Mouse (Mus musculus): ENCODE results near the gene Srgap3.

Gene Srgap3

DNA sequence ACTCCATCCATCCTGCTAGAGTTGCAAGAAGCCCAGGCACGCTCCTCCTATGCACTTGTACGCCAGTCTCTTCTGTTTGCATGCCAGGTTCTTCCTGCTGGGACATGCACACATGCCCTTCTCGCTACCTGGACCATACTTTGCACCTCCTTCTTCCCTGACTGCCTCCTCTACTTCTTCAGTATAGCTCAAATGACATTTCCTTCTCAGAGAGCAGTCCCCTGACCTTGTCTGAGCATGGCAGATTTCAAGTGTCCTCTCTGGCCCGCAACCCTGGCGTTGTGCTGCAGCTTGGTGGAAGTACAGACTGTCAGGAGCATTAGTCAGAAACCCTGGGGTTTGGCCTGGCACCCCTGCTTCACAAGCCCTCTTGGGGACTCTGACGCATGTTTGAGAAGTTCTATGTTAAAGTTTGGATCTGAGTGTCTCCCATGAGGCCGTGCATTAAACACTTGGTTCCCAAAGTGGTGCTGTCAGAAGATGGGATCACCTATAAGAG, 128.6 kb downstream of the Srgap3 start:
- no peak for DNase-seq (ENCODE audit: inconsistent ontology term)

DNA sequence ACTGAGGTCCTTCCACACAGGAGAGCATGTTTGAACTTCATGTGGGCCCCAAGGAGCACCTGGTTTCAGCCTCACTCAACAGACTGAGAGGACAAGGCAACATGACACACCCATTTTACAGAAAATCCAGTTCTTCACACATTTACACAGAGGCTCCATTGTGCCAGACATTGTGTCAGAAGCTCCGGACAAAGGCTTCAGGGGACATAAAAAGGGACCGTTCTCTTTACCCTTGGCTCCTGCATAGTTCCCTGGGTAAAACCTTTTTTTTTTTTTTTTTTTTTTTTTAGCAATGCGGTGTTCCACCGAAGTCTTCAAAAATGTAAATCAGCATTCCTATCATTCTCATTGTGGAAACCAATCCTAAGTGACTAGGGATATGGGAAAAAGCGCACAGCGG, 131.5 kb downstream of the Srgap3 start:
- no peak for DNase-seq (ENCODE audit: inconsistent ontology term)

DNA sequence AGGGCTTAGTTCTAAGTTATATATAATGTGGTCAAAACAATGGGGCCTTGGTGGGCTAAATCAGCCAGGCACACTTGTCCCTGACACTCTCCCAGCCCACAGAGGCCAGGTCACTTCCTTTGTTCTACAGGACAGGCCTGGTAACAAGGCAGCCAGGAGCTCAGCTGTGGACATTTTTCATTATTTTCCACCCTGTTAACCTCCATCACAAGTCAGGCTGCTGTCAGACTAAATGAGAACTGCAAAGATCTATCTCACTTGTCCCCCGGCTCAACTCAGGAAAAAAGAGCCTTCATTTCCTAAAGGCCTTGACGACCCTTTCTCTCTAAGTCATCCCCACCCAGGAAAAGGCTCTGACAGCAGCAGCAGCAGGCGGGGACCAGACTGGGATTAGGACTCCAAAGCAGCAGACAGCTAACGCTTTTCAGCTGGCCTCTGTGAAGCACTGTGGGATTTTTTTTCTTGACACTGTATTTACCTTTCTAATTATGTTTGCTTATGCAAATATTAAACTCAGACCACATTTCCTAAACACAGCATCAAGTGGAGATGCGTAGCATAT, 132.5 kb downstream of the Srgap3 start:
- DNase-seq (ENCODE audit: inconsistent ontology term) = no peak

DNA sequence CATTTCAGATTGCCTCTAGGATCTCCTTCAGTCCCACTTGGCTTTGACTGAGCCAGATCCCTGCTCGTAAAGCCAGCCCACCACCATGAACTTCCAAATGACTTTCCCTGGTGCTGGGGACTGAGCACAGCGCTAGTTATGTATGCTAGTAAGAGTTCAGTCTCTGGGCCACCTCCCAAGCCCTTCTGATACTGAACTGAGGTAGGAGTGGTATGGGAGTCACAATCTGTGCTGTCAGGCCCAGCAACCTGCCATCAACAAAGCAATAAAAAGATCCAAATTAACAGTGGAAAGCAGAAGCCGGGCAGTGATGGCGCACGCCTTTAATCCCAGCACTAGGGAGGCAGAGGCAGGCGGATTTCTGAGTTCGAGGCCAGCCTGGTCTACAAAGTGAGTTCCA, 134.2 kb downstream of the Srgap3 start:
- no peak for DNase-seq (ENCODE audit: inconsistent ontology term)

DNA sequence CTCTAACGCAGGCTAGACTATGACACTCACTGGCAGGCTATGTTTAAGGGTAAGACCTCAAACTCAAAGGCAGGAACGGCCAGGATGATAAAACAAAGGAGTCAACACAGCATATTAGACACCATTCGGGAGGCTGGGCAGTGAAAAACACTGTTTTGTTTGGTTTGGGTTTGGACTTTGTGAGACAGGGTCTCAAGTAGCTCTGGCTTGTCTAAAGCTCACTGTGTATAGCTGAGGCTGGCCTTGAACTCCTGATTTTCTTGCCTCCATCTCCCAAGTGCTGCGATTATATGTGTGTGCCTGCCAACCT, 136.6 kb downstream of the Srgap3 start:
- no peak for DNase-seq (ENCODE audit: inconsistent ontology term)

DNA sequence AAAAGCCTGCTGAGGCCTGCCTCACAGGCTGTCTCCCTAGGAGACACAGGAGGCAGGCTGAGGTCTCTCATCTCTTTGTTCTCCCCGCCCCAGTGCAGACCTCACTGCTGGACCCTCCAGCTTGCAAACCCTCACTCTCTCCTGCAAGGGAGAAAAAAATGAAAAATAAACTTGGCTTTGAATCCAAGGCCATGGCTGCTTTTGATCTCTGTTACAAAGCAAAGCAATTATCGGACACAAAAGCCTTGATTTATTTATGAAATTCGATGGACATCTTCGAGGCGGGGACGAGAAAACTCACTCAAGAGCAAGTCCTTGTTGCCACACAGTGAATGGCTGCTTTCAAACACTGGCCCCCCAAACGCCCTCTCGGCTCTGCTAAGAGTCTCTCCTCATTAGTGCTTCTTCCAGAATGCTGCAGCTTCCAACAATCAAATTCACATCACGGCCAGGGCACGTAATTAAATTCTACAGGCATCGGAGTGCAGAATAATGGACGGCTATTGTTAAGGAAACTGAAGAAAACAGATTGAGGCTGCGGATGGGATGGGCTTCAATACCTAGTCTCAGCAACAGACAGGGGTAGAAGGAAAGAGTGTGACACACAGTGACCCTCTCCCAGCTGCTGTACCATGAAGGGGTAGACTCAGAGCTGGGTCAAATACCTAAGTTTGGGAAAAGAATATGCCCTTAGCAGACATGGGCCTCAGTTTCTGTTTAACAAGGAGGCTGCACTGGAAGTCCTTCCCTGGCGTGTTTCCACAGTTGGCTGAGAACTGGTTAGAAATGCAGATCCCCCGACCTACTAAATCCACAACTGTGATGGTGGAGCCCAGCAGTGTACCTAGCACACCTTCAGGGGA, 137.2 kb downstream of the Srgap3 start:
- peak; percentile 93 for DNase-seq (ENCODE audit: inconsistent ontology term)

DNA sequence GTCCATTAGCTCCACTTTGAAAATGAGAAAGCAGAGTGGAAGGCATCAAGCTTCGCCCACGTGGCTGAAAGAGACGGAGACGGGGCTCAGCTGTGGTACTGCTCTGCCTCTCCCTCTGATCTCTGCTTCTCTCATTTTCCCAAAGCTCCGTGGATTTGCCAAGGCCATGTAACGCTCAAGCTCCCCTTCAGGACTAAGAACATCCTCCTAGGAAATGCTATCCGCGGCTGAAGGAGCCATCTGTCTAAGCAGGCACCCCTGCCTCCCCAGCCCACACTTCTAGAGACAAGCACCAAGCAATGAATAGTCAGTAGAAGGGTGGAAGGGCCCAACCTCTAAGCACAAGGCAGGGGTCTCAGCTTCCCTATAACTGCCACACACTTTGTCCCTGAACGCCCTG, 138.3 kb downstream of the Srgap3 start:
- DNase-seq (ENCODE audit: inconsistent ontology term) = no peak

DNA sequence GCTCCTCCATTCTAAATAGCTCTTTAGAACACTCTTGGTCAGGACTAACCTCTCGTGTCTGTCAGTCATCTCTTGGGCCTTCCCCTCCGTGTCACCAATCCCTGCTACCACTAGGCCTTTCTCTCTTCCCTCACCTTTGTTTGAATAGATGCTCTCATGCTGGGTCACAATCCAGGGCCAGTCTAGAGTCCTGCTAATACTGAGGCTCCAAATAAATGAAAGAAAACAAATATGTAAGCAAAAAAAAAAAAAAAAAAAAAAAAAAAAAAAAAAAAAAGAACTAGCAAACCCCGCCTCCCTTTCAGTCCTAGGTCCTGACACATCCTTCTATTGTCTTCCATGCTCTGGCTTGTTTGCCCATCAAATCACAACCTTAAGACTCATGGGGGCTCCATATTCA, 145.1 kb downstream of the Srgap3 start:
- DNase-seq (ENCODE audit: inconsistent ontology term) = no peak

DNA sequence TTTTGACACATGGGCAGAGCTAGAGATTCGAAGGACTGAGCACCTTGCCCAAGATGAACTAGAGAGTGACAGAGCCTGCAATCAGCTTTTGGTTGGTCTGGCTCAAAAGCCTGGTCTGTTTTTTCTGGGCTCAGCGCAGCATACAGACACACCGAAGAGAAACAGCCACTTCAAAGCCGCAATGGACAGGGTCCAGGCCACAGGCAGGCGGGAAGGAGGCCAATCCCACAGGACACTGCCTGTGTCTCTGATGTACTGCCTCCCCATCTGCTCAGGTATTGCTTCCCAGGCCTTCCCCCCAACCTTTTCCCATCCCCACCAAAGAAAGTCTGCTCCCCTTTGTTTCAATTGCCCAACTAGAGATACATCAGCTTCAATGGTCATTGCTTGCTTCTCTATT, 148.7 kb downstream of the Srgap3 start:
- DNase-seq (ENCODE audit: inconsistent ontology term) = peak; percentile 87

DNA sequence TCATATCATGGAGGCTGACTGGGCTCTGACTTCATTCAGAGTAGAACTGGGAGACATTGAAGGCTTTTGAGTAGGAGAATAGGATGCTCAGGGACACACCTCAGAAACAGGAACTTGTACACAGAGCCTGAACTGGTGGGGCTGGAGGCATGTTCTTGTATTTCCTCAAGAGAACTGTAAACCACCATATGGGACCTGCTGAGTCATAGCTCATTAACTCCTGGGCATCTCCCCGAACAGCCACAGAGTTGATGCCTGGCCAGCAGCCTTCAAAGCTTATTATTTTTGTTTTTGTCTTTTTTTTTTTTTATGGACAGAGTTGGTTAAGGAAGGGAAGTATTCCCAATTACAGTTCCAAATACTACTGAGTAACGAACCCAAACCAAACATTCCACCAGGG, 150.5 kb downstream of the Srgap3 start:
- peak; percentile 89 for DNase-seq (ENCODE audit: inconsistent ontology term)

DNA sequence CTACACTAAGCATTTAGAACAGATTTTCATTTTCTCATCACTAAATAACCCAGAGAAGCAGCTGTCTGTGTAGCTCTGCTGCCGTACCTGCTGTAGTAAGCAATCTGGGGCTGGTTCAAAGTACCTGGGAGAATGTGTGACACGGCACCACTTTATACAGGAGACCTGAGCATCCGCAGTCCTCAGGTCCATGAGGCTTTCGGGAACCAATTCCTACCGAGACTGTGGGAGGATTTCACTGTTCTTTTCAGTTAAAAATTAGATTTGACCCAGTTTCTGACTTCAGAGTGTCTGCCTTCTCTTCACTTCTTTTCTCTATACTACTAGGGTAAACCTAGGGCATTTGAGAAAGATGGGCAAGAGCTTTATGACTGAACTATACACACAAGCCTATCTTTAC, 153.2 kb downstream of the Srgap3 start:
- DNase-seq (ENCODE audit: inconsistent ontology term) = no peak

DNA sequence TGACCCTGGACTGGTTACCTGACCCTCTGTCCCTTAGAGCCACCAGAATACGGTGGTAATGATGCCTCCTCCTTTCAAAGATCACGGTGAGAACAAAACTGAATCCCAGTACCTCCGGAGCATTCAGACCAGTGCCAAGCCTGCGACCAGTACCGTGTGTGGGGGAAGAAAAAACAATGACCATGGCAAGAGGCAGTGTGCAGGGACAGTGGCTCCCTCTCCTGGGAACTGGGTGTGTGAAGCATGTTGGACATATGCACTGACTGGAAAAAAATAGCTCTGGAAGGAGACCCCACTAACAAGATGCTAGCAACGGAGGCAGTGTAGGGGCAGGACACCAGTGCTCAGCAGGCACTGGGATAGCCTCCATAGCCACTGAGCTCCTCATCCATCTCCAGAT, 157.2 kb downstream of the Srgap3 start:
- DNase-seq (ENCODE audit: inconsistent ontology term) = no peak

DNA sequence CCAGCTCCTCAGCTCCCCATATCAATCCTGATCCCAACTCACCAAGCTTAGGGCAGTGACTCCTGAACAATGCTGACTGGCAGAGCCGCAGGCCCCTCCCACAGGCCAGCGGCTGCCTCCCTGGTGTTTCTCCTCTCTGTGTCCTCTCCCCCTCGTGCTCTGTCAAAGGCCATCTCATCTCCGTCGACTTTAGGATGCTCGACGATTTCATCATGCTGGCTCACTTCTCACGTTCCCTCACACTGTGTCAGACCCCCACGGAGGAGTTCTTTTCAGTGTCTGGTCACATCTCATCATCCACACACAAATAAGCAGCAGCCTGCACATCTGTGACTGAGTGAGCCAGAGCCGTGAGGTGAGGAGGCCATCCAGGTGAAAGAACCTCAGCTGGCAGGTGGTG, 158.4 kb downstream of the Srgap3 start:
- no peak for DNase-seq (ENCODE audit: inconsistent ontology term)

DNA sequence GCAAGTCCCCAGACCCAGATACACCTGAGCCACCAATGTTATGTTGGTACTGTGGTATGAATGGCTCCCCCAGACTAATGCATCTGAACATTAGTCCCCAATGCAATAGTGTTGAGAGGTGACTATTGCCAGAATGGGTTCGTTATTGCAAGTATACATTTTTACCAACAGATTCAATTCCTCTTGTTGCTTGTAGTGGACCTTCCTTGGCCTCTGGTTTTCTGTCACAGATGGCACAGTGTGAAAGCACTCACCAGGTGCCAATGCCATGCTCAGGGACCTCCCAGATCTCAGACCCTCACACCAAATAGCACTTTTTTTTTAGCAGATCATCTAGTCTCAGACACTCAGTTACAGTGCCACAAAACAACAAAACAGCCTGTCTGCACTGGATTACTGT, 158.9 kb downstream of the Srgap3 start:
- no peak for DNase-seq (ENCODE audit: inconsistent ontology term)

DNA sequence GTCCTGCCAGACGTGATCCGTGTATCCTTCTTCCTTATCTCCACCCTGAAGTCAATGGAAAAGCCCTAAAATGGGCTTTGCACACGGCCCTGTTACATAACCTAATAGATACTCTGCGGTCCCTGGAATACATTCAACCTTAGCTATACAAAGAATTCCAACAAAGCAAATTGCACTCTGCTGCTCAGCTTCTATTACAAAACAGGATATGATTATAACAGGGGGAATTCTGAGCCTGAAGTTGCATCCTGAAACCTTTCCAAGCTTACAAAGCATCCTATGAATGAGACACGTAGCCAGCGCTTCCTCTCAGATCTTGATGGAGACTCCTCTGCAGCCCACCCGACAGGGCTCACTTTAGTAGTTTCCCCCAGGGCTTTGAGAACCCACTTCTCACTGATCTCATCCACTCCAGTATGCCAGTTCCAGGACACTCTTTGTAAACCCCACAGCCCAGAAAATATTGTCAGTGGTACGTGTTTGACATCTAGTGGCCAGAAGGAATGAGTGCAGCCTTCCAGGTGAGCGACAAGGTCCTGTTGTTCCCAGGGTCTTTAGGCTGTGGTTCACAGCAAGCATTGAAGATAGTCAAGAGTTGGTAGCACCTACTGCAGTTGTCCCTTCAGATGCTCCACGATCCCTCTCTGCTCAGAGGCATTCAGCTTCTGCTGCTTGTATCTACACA, 165.5 kb downstream of the Srgap3 start:
- peak; percentile 88 for DNase-seq (ENCODE audit: inconsistent ontology term)

DNA sequence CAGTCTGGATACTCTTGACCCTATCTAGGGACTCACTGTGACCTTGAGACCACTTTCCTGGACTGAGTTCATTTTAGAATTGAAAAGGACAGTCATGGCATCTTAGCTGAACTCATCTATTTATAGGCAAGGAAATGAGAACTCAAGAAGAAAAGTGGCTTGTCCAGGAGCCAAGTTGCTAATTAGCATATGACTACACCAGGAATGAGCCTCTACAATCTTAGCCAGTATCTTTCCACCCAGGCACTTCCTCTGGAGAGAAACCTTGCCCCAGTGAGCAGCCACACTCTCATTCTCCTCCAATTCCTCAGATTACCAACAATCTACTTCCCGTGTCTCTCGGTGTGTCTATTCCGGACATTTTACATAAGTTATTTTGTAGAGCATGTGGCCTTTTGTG, 168.9 kb downstream of the Srgap3 start:
- DNase-seq (ENCODE audit: inconsistent ontology term) = peak; percentile 77

DNA sequence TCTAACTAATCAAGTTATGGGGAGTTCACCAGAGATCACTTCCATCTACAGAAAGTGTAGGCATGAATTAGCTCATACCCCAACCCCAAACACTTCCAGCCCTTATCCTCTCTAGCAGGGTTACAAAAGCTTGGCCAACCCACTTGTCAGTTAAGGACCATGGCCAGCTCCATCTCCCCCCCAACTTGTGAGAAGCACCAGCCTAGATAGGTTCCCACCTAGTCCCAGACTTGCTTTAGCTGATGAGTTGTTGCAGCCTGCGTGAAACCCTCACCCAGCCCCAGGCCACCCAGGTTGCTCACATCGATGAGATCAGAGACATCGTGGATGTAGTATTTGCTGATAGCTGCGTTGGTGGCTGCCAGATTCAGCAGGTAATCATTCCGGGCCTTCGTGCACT, 170.3 kb downstream of the Srgap3 start:
- DNase-seq (ENCODE audit: inconsistent ontology term) = no peak

DNA sequence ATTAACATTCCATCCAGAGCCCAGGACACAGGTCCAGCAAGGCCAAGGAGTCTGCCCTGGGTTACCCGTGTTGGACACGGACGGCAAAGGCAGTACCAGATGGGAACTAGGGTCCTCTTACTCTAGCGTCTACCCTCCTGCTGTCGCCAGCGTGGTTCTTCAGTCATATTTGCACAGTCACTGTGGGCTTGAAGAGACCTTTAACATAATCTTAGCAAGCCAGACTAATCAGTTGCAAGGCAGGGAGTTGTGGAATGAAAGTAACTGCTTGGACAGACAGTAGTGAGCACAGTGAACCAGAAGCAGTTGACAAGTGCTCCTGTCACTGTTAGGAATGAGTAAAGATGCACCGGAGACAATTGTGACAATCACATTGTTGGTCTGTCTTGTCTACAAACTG, 173.3 kb downstream of the Srgap3 start:
- DNase-seq (ENCODE audit: inconsistent ontology term) = no peak

DNA sequence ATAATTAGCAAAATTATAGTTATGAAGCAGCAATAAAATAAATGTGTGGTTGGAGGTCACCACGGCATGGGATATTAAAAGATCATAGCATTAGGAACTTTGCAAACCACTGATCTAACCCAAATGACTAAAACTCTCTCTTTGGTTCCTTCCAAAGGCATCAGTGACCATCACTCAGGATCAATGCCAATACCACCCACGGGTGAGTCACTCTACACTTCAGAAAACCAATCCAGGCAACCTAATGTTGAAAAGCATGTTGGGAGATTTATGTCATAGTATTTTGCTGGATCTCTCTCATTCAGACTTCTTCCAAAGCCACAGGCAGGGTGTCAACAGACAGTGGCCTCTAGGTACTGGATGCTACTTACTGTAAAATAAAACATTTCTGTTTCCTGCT, 176.1 kb downstream of the Srgap3 start:
- DNase-seq (ENCODE audit: inconsistent ontology term) = peak; percentile 80

DNA sequence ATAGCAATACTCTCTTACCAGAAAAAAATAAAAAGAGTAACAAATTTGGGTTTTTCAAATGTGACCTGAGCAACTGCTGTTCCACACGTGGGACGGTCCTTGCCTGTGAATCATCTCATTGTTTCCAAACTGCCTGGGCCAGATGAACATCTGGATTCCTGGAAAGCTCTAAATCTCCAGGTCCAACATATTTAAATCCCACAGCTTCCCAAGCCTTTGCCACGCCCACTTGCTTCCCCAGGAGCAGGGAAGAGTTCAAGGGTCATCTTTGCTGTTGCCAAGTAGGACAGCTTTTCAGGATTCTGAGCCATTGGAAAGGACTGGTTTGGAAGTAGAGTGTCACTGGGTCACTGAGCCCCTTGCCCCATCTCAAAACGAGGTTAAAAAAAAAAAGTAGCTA, 188.5 kb downstream of the Srgap3 start:
- no peak for DNase-seq (ENCODE audit: inconsistent ontology term)

DNA sequence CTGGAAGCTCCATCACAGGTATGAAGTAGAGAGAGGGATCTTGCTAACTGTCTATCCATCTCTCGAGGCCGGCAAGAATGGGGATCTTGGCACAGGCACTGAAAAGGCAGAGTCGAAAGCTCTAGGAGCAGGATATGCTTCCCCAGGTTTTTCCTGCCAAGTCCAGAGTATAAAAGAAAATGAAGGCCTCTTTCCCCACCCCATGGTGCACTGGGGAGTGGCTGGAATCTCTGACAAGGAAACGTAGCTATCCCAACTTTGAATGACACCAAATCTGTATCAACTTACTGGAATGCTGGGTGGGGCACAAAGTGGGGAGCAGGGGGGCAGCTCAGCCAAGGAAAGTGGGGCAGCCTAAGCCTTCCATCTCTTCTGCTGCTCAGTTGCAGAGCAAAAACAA, 190.2 kb downstream of the Srgap3 start:
- no peak for DNase-seq (ENCODE audit: inconsistent ontology term)

DNA sequence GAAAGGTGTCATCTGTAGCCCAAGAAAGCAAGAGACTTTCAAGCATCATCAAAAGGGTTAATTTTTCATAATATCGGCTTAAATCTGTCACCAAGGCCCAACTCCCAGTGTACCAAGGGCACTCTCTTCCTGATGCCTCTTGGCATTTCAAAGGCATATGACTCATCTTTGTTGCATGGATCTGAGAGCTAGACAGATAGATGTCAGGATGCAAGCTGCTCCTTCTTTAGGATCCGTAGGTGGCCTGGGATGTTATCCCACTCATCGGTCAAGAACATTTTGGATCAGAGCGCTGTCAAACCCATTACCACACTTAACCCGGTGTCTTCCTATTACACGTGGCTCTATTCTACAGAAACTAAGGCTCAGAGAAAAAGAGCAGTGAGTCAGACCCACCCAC, 192.1 kb downstream of the Srgap3 start:
- no peak for DNase-seq (ENCODE audit: inconsistent ontology term)

DNA sequence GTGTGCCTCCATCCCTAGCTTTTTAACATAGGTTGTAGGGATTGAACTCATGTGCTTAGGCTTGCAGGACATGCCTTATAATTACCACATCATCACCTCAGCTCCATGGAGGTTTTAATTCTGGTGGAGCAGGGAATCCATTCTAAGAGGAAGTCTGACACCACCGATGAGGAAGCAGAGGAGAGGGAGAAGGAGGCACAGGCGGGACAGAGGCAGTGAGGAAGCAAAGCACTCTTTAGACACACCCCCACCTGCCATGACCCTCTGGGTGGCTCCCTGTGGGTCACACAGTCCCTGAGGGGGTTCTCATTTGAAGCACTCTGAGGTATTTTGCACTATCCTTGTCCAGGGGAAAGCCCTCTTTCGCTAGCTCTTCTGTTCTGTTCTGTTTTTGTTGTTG, 194.5 kb downstream of the Srgap3 start:
- DNase-seq (ENCODE audit: inconsistent ontology term) = no peak

Data from Muller cell, postnatal 12 days (primary cell).